Mouse (Mus musculus) right cerebral cortex, postnatal 14 days (tissue): Measurements from ENCODE around the gene Mtx3.
A peak's percentile ranks its signal among the peaks of the same experiment; 100 is the strongest.
"Not testable (repeated sequence)": the region's sequence is repeated elsewhere in the genome, so short reads cannot be mapped to it uniquely, and the experiment has no call there.

Experiments used
- DNase-seq: peaks from one replicate; pipeline ENCODE4 v3.0.0; 2022

The Mtx3 gene

DNA sequence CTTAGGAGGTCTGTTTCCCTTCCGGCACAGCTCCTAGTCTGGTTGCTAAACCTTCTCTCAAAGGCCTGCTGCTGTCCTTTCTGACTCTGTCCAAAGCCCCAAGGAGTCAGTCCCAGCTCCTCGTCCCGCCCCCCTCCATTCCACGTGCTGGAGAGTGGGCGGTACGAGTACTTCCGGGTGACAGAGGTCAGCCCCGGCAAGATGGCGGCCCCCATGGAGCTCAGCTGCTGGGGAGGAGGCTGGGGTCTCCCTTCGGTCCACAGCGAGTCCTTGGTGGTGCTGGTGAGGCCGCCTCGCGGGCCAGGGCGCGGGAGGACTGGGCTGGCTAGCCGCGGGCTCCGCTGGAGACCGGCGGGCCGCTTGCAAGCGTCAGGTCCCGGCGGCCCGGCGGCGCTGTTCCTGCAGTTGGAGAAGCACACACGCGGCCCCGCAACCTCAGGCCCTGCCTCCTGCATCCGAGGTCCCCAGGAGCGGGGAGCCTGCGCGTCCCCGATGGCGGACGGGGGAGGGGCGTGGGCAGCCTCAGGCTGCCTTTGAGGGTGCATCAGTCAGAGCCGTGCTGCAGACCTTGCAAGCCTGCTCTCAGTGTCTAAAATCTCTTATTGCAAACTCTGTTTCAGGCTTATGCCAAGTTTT, at the start of gene Mtx3:
Mtx3 (plus strand) TSS at position 175 of the 636 bp plus-strand sequence.
- DNase-seq, result peak; percentile 87

DNA sequence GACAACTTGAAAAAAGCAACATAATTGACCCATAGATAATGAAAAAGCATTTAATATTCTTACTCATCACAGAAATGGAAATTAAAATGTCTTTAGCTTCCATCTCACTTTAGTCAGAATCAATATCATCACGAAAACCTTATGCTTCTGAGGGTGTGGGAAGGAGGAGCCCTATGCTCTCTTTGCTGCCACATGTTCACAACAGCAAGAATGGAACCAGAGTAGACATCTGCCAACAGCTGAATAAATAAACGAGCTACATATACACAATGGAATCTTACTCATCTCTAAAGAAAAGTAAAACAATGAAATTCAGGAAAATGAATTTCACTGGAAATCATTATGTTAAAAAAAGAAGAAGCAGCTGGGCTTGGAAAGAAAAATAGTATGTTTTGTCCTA, 45.7 kb upstream of the Mtx3 start:
- DNase-seq, result no peak

DNA sequence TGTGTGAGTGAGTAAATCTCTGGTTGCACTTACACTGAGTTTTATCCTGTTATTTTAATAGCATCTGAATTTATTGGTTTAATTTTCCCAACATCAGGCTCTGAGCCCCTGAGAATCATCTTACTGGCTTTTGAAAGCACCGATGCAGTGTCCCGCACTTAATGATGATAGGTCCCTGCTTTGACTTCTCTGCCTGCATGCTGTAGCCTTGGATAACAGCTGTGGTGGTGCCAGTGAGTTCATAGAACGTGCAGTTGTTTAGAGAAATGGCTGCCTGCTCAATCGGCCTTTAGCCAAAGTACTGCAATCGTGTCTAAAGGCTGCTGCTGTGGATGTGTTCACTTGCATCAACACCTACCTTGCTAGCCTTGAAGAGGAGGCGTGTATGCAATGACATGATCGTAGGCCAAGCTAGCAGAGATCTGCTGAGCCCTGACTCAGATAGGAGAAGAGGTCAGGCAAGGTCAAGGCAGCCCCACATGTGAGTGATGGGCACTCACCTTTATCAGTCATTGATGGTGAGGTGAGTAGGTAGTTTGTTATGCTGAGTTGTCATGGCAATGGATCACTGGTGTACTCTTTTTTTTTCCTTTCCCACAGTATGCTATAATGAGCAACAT, 45.1 kb upstream of the Mtx3 start:
- no peak for DNase-seq

DNA sequence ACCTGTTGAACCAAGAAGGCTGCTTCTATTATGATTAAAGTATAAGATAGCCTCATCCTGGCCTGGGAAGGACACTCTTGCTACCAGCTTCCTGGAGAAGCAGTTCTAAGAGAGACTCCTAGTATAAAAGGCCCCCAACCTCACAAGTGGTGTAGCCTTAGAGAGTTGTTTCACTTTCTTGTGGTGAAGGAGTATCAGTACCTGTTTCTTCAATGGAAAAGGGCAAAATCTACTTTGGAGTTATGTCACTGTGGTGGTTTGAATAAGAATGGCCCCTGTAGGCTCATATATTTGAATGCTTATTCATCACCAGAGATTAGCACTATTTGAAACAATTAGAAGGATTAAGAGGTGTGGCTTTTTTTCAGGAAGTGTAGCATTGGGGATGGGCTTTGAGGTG, 37.8 kb upstream of the Mtx3 start:
- DNase-seq, result no peak

DNA sequence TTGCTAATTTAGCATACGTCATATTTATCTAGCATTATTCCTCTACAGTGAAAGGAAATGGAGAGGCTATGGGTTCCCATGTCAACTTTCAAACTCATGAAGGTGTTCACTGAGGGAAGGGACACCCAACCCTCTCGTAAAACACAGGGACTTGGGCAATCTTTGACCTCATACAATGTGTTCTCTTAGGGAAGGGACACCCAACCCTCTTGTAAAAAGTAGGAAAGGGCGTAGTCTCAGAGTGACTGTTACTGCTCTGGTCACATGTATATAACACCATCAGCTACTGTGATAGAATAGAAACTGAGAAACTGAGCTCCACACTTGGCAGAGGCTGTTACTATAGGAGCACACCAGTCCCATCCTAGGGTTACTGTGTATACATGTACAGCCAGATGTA, 36.7 kb upstream of the Mtx3 start:
- no peak for DNase-seq

DNA sequence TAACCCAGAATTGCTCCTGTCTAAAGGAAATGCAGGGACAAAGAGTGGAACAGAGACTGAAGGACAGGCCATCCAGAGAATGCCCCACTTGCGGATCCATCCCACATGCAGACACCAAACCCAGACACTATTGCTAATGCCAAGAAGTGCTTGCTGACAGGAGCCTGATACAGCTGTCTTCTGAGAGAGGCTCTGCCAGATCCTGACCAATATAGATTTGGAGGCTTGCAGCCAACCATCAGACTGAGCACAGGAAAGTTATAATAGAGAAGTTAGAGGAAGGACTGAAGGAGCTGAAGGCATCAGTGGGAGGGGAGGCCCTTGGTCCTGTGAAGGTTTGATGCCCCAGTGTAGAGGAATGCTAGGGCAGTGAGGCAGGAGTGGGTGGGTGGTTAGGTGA, 34.0 kb upstream of the Mtx3 start:
- DNase-seq, result not testable (repeated sequence)

DNA sequence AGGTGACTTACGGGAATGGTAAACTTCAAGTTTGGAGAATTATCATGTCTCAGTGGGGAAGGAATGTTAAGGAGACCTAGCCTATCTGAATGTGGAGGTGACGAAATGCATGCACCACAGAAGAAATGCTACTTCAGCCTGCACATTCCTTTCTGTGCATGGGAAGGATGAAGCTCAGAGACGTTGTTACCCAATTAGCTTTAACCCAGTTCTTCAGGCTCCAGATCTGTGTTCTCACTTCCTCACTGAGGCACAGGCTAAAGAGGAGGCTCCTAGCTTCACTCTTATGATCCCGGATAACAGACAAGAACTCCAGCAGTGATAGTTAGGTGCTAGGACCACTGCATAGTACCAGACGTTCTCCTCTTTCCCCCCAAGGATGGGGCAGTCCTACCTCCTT, 28.2 kb upstream of the Mtx3 start:
- no peak for DNase-seq

DNA sequence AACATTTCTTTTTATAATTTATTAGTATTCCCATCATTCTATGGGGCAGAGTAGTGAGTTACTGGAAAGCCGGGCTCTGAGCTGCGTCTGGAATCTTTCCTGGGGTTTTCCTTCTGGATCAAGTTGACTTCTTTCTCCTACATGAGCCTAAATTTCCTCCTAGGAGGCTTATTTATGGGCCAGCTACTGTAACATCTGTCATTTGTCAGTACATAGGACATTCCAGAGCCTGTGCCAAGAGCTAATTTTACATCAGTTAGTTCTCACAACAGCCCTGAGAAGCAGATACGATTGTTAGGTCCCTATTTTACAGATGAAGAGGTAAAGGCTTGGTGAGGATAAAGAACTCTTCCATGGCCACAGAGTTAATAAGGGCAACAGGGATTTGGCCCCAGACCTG, 27.2 kb upstream of the Mtx3 start:
- DNase-seq, result no peak

DNA sequence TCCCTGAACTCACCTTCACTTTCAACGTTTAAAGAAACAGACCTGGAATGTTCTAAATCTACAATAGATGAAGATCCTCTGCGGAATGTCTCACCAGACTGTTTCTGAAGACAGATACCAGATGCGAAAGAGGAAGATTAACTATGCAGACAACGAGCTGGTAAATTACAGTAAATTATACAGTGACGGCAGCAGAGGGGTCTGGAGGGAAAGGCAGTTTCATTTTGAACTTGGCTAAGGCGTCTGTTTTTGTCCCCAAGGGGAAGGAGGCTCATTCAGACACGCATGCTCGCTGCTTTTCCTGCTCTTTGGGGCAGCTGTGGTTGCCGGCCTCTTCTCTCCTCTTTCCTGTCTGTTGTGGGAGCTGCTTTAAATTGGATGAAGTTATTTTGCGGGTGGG, 15.7 kb upstream of the Mtx3 start:
- no peak for DNase-seq

DNA sequence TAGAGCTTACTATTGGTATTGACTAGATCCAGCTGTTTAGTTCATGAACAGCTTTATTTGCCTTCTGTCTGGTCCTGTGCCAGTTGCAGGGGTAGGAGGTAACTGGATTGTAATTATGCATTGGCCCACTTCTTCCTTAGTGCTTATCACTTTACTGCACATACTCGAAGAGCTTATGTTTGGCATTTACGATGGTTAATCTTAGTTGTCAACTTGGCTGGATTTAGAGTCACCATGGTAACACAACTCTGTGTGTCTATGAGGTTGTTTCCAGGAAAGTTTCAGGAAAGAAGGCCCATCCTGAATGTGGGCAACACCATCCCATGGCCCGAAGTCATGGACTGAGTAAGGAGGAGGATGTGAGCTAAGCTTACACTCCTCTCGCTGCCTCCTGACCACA, 11.4 kb upstream of the Mtx3 start:
- no peak for DNase-seq

DNA sequence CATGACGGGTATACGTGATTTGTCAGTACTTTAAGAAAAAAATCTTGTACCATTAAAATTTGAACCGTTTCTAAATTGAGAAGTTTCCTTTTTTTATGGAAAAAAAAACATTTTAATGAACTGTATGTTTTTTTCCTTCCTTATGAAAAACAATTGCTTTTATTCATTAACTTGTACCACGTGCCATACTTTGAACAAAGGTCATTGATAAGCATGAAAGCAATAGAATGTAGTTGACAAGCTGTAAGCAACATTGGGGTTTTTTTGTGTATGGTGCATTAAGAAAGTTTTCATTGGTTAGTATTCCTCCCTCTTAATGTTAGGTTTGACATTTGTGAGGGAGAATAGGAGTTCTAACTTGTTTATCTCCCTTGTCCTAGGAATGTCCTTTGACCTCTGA, 1.9 kb downstream of the Mtx3 start:
- DNase-seq, result no peak

DNA sequence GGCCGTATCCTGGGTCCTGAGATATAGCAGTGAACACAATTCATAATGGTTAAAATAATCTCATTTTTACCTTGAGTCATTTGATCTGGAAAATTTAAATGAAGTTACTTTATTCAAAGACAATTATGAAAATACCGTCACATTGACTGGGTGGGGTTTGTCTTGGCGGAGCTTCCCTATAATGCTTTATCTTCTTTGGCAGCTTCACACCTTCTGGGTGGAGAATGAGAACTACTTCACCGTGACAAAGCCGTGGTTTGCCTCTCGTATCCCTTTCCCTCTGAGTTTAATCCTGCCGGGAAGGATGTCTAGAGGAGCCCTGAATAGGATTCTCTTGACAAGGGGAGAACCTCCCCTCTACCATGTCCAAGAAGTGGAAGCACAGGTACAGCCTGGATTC, 2.8 kb downstream of the Mtx3 start:
- no peak for DNase-seq

DNA sequence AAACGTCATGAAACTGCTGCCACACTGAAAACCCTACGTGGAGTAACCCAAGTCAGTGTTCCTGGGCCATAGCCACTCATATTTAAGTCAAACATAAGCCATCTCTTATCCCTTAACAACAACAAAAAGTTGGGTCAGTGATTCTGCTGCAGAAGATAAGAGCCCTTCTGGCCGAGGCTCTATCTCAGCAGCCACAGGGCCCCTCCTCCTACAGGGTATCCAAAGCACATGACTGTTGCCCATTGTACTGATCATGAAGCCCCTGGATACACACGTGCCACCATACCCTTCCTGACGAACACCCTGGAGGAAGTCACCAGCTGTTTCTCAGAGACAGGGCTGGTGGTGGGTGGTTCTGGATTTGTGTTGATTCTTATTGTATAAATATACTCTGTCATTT, 3.4 kb downstream of the Mtx3 start:
- no peak for DNase-seq

DNA sequence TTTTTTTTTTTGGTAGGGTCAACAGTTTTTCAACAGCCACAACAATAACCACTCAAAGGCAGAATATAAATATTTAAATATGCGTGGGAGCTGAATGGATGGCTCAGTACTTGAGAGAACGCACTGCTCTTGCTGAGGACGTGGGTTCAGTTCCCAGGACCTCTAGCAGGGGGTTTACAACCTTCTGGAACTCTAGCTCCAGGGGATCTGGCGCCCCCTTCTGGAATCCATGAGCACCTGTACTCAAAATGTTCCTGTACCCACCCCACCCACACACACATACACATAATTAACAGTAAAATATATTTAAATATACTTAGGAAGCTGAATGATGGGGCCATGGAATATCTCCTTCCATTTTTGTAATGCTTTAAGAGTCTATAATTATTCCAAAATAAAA, 11.3 kb downstream of the Mtx3 start:
- no peak for DNase-seq

DNA sequence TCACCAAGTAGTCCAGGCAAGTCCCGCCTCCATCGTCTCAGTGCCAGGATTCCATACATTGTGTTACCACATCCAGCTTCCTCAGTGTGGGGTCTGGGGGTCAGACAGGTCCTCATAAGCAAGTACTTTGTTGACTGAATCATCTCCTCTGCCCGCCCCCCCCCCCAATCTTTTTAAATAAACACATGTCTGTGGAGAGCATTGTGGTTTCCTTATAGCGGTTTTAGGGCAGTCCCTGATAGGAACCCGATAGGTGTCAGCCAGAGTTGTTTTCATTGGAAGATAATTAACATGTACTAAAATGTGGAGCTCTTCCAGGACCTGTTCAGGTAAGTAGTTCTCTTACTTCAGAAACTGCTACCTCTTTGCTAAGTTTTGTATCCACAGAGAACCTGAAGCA, 14.2 kb downstream of the Mtx3 start:
- DNase-seq, result no peak

DNA sequence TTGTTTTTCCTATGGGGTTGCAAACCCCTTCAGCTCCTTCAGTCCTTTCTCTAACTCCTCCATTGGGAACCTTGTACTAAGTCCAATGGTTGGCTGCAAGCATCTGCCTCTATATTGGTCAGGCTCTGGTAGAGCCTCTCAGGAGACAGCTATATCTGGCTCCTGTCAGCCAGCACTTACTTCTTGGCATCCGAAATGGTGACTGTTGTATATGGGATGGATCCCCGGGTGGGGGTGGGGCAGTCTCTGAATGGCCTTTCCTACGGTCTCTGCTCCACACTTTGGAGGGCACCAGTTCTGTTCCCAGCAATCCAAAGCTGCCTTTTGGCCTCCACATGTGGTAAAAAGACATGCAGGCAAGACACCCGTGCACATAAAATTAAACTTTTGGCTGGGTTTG, 15.4 kb downstream of the Mtx3 start:
- no peak for DNase-seq

DNA sequence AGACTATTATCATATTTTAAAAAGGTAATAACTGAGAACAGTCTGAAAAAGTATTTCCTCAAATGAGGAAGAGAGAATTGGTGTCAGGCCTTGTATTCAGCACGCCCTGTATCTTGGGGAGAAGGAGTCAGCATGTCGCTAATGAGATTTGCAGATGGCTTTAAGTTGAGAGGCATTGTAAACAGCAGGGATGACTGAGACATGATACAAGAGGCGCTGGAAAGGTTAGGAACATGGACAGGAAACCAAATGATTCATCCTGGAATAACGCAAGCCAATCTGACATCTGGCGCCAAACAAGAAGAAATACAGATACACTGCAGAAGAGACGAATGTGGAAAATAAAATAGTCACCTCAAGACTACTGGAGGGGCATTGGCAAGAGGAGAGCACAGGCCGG, 20.8 kb downstream of the Mtx3 start:
- no peak for DNase-seq

DNA sequence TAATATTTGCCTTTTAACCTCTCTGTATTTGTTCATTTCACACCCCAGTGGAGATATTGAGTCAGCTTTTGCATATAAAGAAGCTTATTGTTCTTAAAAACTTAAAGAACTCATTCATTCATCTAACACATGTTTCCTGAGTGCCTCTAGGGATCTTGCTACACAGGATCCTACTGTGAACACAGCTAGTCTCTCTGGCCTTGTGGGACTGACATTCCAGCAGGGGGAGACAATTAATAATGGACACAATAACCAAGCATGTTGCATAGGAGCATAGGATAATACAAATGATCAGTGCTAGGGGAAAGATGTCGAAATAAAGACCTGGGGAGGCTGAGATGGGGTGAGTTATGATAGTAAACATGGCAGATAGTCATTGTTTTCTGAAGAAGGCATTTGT, 22.1 kb downstream of the Mtx3 start:
- no peak for DNase-seq

DNA sequence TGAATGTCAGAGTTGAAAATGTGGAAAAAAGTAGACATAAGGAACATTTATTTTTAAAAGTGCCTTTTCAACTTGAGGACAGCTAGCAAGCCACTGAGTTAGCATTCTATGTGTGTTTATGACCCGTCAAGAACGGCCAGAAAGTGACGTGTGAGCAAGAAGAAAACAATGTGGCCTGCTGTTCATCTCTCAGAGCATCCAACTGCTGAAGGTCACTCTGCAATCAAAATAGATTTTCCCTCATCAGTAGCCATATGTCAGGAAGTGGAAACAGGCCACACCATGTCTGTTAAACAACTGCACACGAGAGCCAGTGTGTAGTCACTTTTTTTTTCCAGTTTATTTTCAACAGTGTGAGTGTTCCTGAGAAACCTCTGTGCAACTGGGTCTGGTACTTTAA, 35.0 kb downstream of the Mtx3 start:
- no peak for DNase-seq

DNA sequence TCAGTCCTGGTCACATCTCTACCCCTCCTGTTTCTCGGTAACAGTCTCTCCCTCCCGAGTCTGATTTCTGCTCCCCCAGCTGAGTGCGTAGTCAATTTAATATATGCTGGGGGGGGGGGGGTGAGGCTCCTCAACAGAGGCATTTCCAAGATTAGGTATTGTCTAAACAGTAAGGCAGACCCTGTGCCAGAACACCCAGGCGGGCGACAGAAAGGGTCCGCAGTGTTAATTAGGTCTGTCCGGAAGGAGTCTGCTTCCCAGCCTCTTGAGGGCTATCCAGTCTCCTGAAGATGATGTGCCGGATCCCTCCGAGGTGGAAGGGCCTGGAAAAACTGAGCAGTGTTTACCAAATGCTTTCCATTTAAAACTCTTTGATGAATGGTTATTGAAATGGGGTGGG, 35.4 kb downstream of the Mtx3 start:
- no peak for DNase-seq

DNA sequence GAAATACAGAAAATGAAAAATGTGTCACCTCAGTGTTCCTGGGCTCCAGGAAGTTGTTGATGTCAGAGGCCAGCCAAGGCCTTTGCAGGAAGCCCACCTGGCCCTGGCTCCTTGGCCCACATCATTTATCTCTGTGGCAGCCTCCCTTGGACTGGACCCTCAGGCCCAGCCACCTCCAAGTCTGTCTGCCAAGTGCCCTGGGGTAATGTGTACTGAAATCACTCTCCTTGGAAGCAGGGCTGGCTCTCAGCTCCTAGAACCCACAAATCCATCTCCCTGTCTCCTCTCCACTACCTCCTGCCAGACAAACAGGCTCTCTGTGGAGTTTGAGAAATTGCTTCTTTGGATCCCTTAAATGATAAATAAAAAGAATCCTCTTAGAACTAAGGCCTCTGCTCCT, 36.0 kb downstream of the Mtx3 start:
- no peak for DNase-seq

DNA sequence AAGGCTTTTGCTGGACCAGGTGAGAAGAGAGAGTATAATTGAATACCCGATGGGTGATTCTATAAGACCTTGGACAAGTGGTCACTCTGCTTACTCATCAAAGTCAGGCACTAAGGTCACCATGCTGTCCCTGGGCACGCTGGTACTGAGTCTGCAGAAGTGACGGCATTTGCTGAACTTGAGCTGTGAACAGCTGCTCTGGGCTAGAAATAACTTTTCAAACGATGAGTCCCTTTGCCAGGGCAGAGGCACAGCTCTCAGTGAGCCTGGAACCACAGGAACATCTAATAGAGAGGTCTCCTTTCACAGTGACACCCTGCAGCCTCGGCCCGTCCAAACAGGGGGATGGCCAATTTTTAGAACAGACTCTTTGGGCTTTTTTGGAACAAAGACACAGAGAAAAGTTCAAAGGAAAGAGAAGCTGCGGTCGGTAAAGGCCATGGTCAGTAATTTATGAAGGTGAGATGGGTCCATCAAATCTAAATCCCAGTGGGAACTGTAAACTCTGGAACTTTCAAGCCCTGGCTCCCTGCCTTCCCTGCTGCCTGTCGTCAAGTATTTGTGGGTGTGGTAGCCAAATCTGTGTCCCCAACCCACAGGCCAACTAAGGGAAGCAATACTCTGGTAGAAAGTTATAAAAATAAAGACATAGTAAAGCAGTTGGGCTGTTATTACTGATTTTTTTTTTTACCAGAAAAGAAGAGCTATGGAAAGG, 37.9 kb downstream of the Mtx3 start:
- no peak for DNase-seq

DNA sequence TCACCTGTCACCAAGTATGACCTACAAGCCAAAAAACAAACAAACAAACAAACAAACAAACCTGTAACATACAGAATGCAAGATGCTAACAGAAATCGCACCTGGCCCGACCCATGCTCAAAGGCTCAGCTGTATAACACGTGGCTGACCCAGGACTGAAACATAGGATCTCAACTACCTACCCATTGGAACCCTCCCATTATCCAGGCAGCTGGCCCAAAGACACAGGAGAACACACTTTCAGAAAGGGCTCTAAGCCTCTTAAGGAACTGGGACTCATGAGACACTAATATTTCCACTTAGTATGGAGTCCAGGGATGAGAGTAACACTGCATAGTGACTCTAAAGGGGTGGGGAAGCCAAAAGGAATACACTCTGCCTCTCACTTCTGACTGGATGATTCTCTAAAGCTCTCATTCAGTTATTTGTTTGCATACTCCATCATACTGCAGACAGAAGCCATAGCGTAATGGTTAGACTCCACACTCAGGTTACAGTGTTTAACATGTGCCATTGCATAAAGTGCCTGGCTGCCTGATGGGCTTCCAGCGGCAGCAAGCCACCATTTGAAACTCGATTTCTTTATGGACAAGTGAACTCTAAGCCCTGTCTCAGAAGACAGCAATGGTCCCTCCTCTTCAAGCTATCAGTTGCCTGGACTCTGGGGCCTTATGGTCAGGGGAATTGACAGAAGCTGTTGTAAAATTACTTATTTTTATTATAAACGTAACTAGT, 38.6 kb downstream of the Mtx3 start:
- DNase-seq, result no peak

DNA sequence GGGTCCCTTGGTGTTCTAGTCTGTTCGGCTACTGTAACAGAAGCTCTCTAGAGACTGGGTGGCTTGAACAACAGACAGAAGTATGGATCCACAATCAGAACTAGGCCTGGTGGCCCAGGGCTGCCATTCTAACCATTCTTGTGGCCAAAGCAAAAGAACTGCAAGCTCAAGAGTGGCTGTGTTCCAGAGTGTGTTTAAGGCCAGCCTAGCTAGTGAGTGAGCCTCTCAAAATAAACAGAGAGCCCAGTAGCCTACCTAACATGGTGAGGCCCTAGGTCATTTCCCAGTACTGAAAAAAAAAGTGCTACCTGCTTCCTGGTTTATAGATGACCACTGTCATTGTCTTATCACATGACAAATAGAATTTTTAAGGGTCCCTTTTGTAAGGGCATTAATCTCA, 39.6 kb downstream of the Mtx3 start:
- DNase-seq, result no peak
